ENCODE assay signal across 16 mouse cellular contexts in genomic region chr5:147090256-147090963, GRCm38 (mm10). TPM values are rescaled to one million over a fixed set of nuclear protein-coding genes. Genes with fewer than 3 reads are reported as not detected.
A peak's percentile ranks its signal among the peaks of the same experiment; 100 is the strongest.
DNase-seq lines count a peak whose midpoint lies in the region; ATAC-seq lines count a peak whose summit lies in the region.
"Had no signal": no experiment of that assay in that cellular context is flagged by ENCODE, and none has a peak within 500 bp of the region (broad histone marks: within the 10 kb centered on the region; RNA-seq: fewer than 3 reads in every experiment).

No protein-coding gene starts in this region.

- DNase-seq in frontal cortex, postnatal 36 days (ENCODE audit: low spot score in 2 of 2) = peak; percentile 19 to 50
- no peak for DNase-seq in frontal cortex, postnatal 14 days (ENCODE audit: low spot score in 2 of 2)
- peak; percentile 32 for DNase-seq in MN1 (ENCODE audit: low spot score)
- peak; percentile 91 for DNase-seq in cerebellum, adult 11-12 months
- no peak for DNase-seq in liver, embryonic 11.5 days (ENCODE audit: low spot score)
- DNase-seq in kidney, postnatal 4 days = no peak
- DNase-seq: adrenal gland, postnatal 14 days; layer of hippocampus, postnatal 36 days; lung, postnatal 4 days had no signal

- peaks cover 9% of the 10 kb centered on the region for H3K4me1 ChIP-seq in forebrain, embryonic 16.5 days (replicated peaks; ENCODE audit: control insufficient read depth, insufficient read depth, low read length)
- H3K4me1 ChIP-seq in liver, embryonic 11.5 days (replicated peaks; ENCODE audit: control insufficient read depth, insufficient read depth, low read length) = no peaks in the 10 kb centered on the region

- peak overlapping the region; percentile 76 for H3K27ac ChIP-seq in forebrain, embryonic 16.5 days (ENCODE audit: low read length)
- H3K27ac ChIP-seq in liver, embryonic 11.5 days (ENCODE audit: low read depth, low read length) = no peak overlapping the region
- H3K27ac ChIP-seq: heart, embryonic 15.5 days; hindbrain, embryonic 14.5 days; kidney, embryonic 15.5 days; liver, embryonic 14.5 days; neural tube, embryonic 15.5 days had no signal

- H3K27me3 ChIP-seq in forebrain, embryonic 16.5 days (replicated peaks; ENCODE audit: control insufficient read depth, insufficient read depth, low read length) = no peaks in the 10 kb centered on the region
- H3K27me3 ChIP-seq in liver, embryonic 11.5 days (replicated peaks; ENCODE audit: control insufficient read depth, insufficient read depth, low read length) = no peaks in the 10 kb centered on the region
- H3K27me3 ChIP-seq: heart, embryonic 15.5 days; kidney, embryonic 15.5 days; neural tube, embryonic 15.5 days had no signal

- peak; percentile 80 for ATAC-seq in forebrain, embryonic 16.5 days
- no peak for ATAC-seq in erythroid progenitor cell, adult 5-6 weeks (replicated peaks; ENCODE audit: low FRiP score, poor library complexity, severe bottlenecking)
- no peak for ATAC-seq in liver, embryonic 11.5 days (replicated peaks; ENCODE audit: low FRiP score)

- H3K4me2 ChIP-seq in forebrain, embryonic 16.5 days (ENCODE audit: low read length) = no peak overlapping the region
- H3K4me2 ChIP-seq in liver, embryonic 11.5 days = no peak overlapping the region
- H3K4me2 ChIP-seq: heart, embryonic 15.5 days; hindbrain, embryonic 14.5 days; kidney, embryonic 15.5 days; neural tube, embryonic 15.5 days had no signal

- H3K4me3 ChIP-seq in forebrain, embryonic 16.5 days (replicated peaks; ENCODE audit: low read length) = no peak overlapping the region
- H3K4me3 ChIP-seq in liver, embryonic 11.5 days (ENCODE audit: low read depth, low read length) = no peak overlapping the region
- H3K4me3 ChIP-seq: heart, embryonic 15.5 days; kidney, embryonic 15.5 days; neural tube, embryonic 15.5 days had no signal

- WGBS in forebrain, embryonic 16.5 days = 76% methylated on average over 11 of the region's 11 CpGs
- WGBS in liver, embryonic 11.5 days = 83% methylated on average over 11 of the region's 11 CpGs

- H3K9ac ChIP-seq in forebrain, embryonic 16.5 days (replicated peaks; ENCODE audit: low read depth, low read length) = no peak overlapping the region
- no peak overlapping the region for H3K9ac ChIP-seq in liver, embryonic 11.5 days (ENCODE audit: low read depth, low read length)
- H3K9ac ChIP-seq: heart, embryonic 15.5 days; hindbrain, embryonic 14.5 days; kidney, embryonic 15.5 days; liver, embryonic 14.5 days; neural tube, embryonic 15.5 days had no signal

- H3K36me3 ChIP-seq in forebrain, embryonic 16.5 days (ENCODE audit: control insufficient read depth, insufficient read depth) = no peaks in the 10 kb centered on the region
- peaks cover 8% of the 10 kb centered on the region; the same call in 1 of the 2 replicates for H3K36me3 ChIP-seq in liver, embryonic 11.5 days (ENCODE audit: control insufficient read depth, insufficient read depth, low read length)
- H3K36me3 ChIP-seq: heart, embryonic 15.5 days; neural tube, embryonic 15.5 days had no signal

- H3K9me3 ChIP-seq in forebrain, embryonic 16.5 days (ENCODE audit: control insufficient read depth, low read length) = no peaks in the 10 kb centered on the region
- H3K9me3 ChIP-seq in liver, embryonic 11.5 days (ENCODE audit: control insufficient read depth, low read length) = no peaks in the 10 kb centered on the region
- H3K9me3 ChIP-seq: heart, embryonic 15.5 days; kidney, embryonic 15.5 days; neural tube, embryonic 15.5 days had no signal

RNA-seq across cellular contexts. Expression of gene Polr1d, which starts 13.6 kb away (rescaled TPM):
- 107 and 115 TPM in 2 replicates for polyA plus RNA-seq in forebrain, embryonic 16.5 days (2015; fragmentation: Nextera tagmentation; extraction: Ambion mirVana)
- 42.8 and 43.2 TPM in 2 replicates for total RNA-seq in erythroid progenitor cell, adult 5-6 weeks (2015; ENCODE audit: low replicate concordance)
- total RNA-seq in erythroid progenitor cell, adult 5-6 weeks (2017; ENCODE audit: low replicate concordance) = 17.5 and 41.8 TPM in 2 replicates
- polyA plus RNA-seq in liver, embryonic 11.5 days (2014; fragmentation: Nextera tagmentation; extraction: Ambion mirVana) = 180 and 182 TPM in 2 replicates

RNA-seq across cellular contexts. Expression of gene Lnx2, which starts 14.0 kb away (rescaled TPM):
- 12.8 and 14.3 TPM in 2 replicates for polyA plus RNA-seq in forebrain, embryonic 16.5 days (2015; fragmentation: Nextera tagmentation; extraction: Ambion mirVana)
- total RNA-seq in erythroid progenitor cell, adult 5-6 weeks (2015; ENCODE audit: low replicate concordance) = 0.42 and 1.4 TPM in 2 replicates
- total RNA-seq in erythroid progenitor cell, adult 5-6 weeks (2017; ENCODE audit: low replicate concordance) = 1.3 and 1.7 TPM in 2 replicates
- polyA plus RNA-seq in liver, embryonic 11.5 days (2014; fragmentation: Nextera tagmentation; extraction: Ambion mirVana) = 13.3 and 13.7 TPM in 2 replicates

Comparison
In these comparisons a context has a peak if more than half of its experiments do, and no peak if none do; other contexts are left out.
1. DNase-seq: peak in frontal cortex, postnatal 36 days (2 of 2), MN1 (single experiment) and cerebellum, adult 11-12 months (single experiment); none in frontal cortex, postnatal 14 days (0 of 2), liver, embryonic 11.5 days (single experiment) and kidney, postnatal 4 days (0 of 2).